Mouse (Mus musculus): Measurements from ENCODE around the gene Bfsp2.

DNA sequence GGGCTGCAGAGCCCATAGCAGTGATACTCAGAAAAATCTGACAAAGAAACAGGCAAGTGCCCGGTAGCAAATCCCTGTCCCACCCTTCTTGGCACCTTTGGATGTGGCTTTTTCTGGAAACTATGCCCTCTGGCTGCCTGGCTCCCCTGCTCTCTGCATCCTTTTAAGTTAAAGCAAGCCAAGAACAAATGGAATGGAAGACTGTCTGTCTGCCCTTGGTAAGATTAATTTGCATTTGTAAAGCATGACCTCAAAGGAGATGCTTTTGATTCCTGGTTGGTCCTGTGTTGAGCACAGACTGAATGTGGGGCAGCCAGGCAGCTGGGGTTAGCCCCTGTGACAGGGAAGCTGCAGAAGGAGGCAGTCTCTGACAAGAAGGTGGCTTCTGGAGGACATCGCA lies 33.7 kb upstream of the Bfsp2 start:
- TF ChIP-seq CTCF (IDR thresholded peaks at IDR 0.05; ENCODE audit: low read depth, low read length) (no peak), POLR2A (IDR thresholded peaks at IDR 0.05; ENCODE audit: extremely low read depth, insufficient read depth, low read length) (no peak)
